Mouse (Mus musculus): Measurements from ENCODE around the gene Il23r. TPM values are rescaled to one million over a fixed set of nuclear protein-coding genes. Genes with fewer than 3 reads are reported as not detected.

Gene Il23r
- total RNA-seq, 2 experiments from 2014 or later: not detected

GRCm38 (mm10) chr6:67434755-67435452 lies 56.8 kb downstream of the Il23r start:
- peak; percentile 42 for ATAC-seq (replicated peaks; ENCODE audit: poor library complexity)

- ATAC-seq (replicated peaks; ENCODE audit: poor library complexity): no peak
Observed at GRCm38 (mm10) chr6:67431808-67432207, 59.8 kb downstream of the Il23r start.

GRCm38 (mm10) chr6:67421761-67422160 lies 69.9 kb downstream of the Il23r start:
- no peak for ATAC-seq (replicated peaks; ENCODE audit: poor library complexity)

GRCm38 (mm10) chr6:67416557-67416956 lies 75.1 kb downstream of the Il23r start:
- peak; percentile 48; the same call in 1 of the 2 replicates for ATAC-seq (replicated peaks; ENCODE audit: poor library complexity)

GRCm38 (mm10) chr6:67415276-67415675 lies 76.4 kb downstream of the Il23r start:
- ATAC-seq (replicated peaks; ENCODE audit: poor library complexity): peak; percentile 54; the same call in 1 of the 2 replicates

GRCm38 (mm10) chr6:67413378-67413777 lies 78.3 kb downstream of the Il23r start:
- ATAC-seq (replicated peaks; ENCODE audit: poor library complexity): no peak

GRCm38 (mm10) chr6:67405281-67405682 lies 86.4 kb downstream of the Il23r start:
- no peak for ATAC-seq (replicated peaks; ENCODE audit: poor library complexity)

- no peak for ATAC-seq (replicated peaks; ENCODE audit: poor library complexity)
Observed at GRCm38 (mm10) chr6:67399551-67399950, 92.1 kb downstream of the Il23r start.

GRCm38 (mm10) chr6:67375982-67376391 lies 115.7 kb downstream of the Il23r start, which contains the start of gene Il12rb2:
Il12rb2 (minus strand) TSS chr6:67376188.
- peak; percentile 93 for ATAC-seq (replicated peaks; ENCODE audit: poor library complexity)

Other genes starting within 250 kb of the Il23r start
- 6.8 and 7.8 TPM in 2 replicates for gene Il12rb2, start 115.7 kb downstream of the Il23r start, total RNA-seq (2015)
- gene Il12rb2, start 115.7 kb downstream of the Il23r start, total RNA-seq (2017): 1.1 and 3.2 TPM in 2 replicates
- gene Tacstd2, start 43.9 kb upstream of the Il23r start, total RNA-seq (2015): 15.4 and 17.0 TPM in 2 replicates
- gene Tacstd2, start 43.9 kb upstream of the Il23r start, total RNA-seq (2017): 10.2 and 18.0 TPM in 2 replicates